Mouse (Mus musculus): Measurements from ENCODE around the gene Zfp329. TPM values are rescaled to one million over a fixed set of nuclear protein-coding genes. Genes with fewer than 3 reads are reported as not detected.
"Not testable (repeated sequence)": the region's sequence is repeated elsewhere in the genome, so short reads cannot be mapped to it uniquely, and the experiment has no call there.

Zfp329 gene
- total RNA-seq (2022): 10 to 100 TPM; 17.4 to 25.3 (median 19.4) TPM

- DNase-seq (ENCODE audit: low spot score in 2 of 2): peak; percentile 84 to 87
Measured at GRCm38 (mm10) chr7:12818521-12819295, at the start of gene Zfp329. Gene Zfp329 (minus strand): TSS chr7:12818858.

GRCm38 (mm10) chr7:12835779-12836178 lies 17.1 kb upstream of the Zfp329 start:
- no peak for DNase-seq (ENCODE audit: low spot score in 2 of 2)

- no peak for DNase-seq (ENCODE audit: low spot score in 2 of 2)
Measured at GRCm38 (mm10) chr7:12835193-12835671, 16.6 kb upstream of the Zfp329 start.

GRCm38 (mm10) chr7:12834162-12835120 lies 15.8 kb upstream of the Zfp329 start, which contains the start of gene Zfp110:
Gene Zfp110 (plus strand): TSS chr7:12834761.
- DNase-seq (ENCODE audit: low spot score in 2 of 2): peak; percentile 65 to 80

- no peak for DNase-seq (ENCODE audit: low spot score in 2 of 2)
Measured at GRCm38 (mm10) chr7:12815566-12815965, 3.1 kb downstream of the Zfp329 start.

GRCm38 (mm10) chr7:12803727-12804071 lies 15.0 kb downstream of the Zfp329 start:
- DNase-seq (ENCODE audit: low spot score in 2 of 2): no peak

GRCm38 (mm10) chr7:12802866-12803726 lies 15.6 kb downstream of the Zfp329 start, which contains the start of gene Zscan18:
Gene Zscan18 (minus strand): TSS chr7:12803635.
- peak; percentile 73 to 92 for DNase-seq (ENCODE audit: low spot score in 2 of 2)

- no peak for DNase-seq (ENCODE audit: low spot score in 2 of 2)
Measured at GRCm38 (mm10) chr7:12799554-12799953, 19.1 kb downstream of the Zfp329 start.

- DNase-seq (ENCODE audit: low spot score in 2 of 2): no peak
Measured at GRCm38 (mm10) chr7:12797971-12798370, 20.7 kb downstream of the Zfp329 start.

GRCm38 (mm10) chr7:12792624-12793023 lies 26.0 kb downstream of the Zfp329 start:
- DNase-seq (ENCODE audit: low spot score in 2 of 2): not testable (repeated sequence)

- DNase-seq (ENCODE audit: low spot score in 2 of 2): no peak
Measured at GRCm38 (mm10) chr7:12788025-12788424, 30.6 kb downstream of the Zfp329 start.

GRCm38 (mm10) chr7:12787333-12787732 lies 31.3 kb downstream of the Zfp329 start:
- no peak for DNase-seq (ENCODE audit: low spot score in 2 of 2)

GRCm38 (mm10) chr7:12780151-12780830 lies 38.4 kb downstream of the Zfp329 start:
- DNase-seq (ENCODE audit: low spot score in 2 of 2): peak; percentile 46 to 85

- DNase-seq (ENCODE audit: low spot score in 2 of 2): peak in 1 of 2 experiments; percentile 43
Measured at GRCm38 (mm10) chr7:12779782-12780150, 38.9 kb downstream of the Zfp329 start.

GRCm38 (mm10) chr7:12779141-12779540 lies 39.5 kb downstream of the Zfp329 start:
- DNase-seq (ENCODE audit: low spot score in 2 of 2): peak in 1 of 2 experiments; percentile 16

GRCm38 (mm10) chr7:12774606-12775005 lies 44.1 kb downstream of the Zfp329 start:
- DNase-seq (ENCODE audit: low spot score in 2 of 2): peak in 1 of 2 experiments; percentile 75

GRCm38 (mm10) chr7:12774111-12774510 lies 44.5 kb downstream of the Zfp329 start:
- no peak for DNase-seq (ENCODE audit: low spot score in 2 of 2)

Measured in left cerebral cortex, adult 8-10 months (tissue).